Comparison of ENCODE assay signal across 25 mouse cellular contexts in genomic region chr14:17735440-17735839, GRCm38 (mm10).
A peak's percentile ranks its signal among the peaks of the same experiment; 100 is the strongest.
DNase-seq lines count a peak whose midpoint lies in the region; ATAC-seq and TF ChIP-seq lines count a peak whose summit lies in the region.
"Had no signal": no experiment of that assay in that cellular context is flagged by ENCODE, and none has a peak within 500 bp of the region (broad histone marks: within the 10 kb centered on the region; RNA-seq: fewer than 3 reads in every experiment).

No protein-coding gene starts in this region.

- TF ChIP-seq POLR2A in brain, embryonic 14.5 days (IDR thresholded peaks at IDR 0.05; ENCODE audit: borderline replicate concordance, extremely low read depth, insufficient read depth, insufficient read length, poor library complexity, severe bottlenecking) = no peak

- no peaks in the 10 kb centered on the region for H3K36me3 ChIP-seq in forebrain, embryonic 15.5 days
- H3K36me3 ChIP-seq in forebrain, embryonic 10.5 days (replicated peaks) = no peaks in the 10 kb centered on the region
- no peaks in the 10 kb centered on the region for H3K36me3 ChIP-seq in forebrain, postnatal 0 days (ENCODE audit: insufficient read depth)
- H3K36me3 ChIP-seq: embryonic facial prominence, embryonic 13.5 days; heart, embryonic 12.5 days; heart, embryonic 15.5 days; hindbrain, embryonic 10.5 days had no signal

- peak; percentile 75 for ATAC-seq in forebrain, embryonic 15.5 days (replicated peaks)
- ATAC-seq in forebrain, postnatal 0 days = peak; percentile 53
- ATAC-seq: CD4-positive, CD25-positive, alpha-beta regulatory T cell, adult 4 months; intestine, postnatal 0 days had no signal

- no peak overlapping the region for H3K4me3 ChIP-seq in forebrain, embryonic 15.5 days
- H3K4me3 ChIP-seq in forebrain, embryonic 10.5 days = no peak overlapping the region
- H3K4me3 ChIP-seq in forebrain, postnatal 0 days (ENCODE audit: low read depth, low read length) = no peak overlapping the region
- H3K4me3 ChIP-seq: embryonic facial prominence, embryonic 13.5 days; erythroblast, embryonic 14.5 days; heart, embryonic 12.5 days; heart, embryonic 15.5 days; hindbrain, embryonic 10.5 days had no signal

- H3K27ac ChIP-seq in forebrain, embryonic 15.5 days (replicated peaks) = no peak overlapping the region
- no peak overlapping the region for H3K27ac ChIP-seq in forebrain, embryonic 10.5 days
- no peak overlapping the region for H3K27ac ChIP-seq in forebrain, postnatal 0 days (ENCODE audit: low read depth, low read length)
- H3K27ac ChIP-seq: embryonic facial prominence, embryonic 13.5 days; heart, embryonic 15.5 days; hindbrain, embryonic 10.5 days; hindbrain, embryonic 14.5 days had no signal

- H3K27me3 ChIP-seq in forebrain, embryonic 15.5 days = no peaks in the 10 kb centered on the region
- H3K27me3 ChIP-seq in forebrain, embryonic 10.5 days (ENCODE audit: poor library complexity, severe bottlenecking) = no peaks in the 10 kb centered on the region
- H3K27me3 ChIP-seq in forebrain, postnatal 0 days (ENCODE audit: insufficient read depth, low read length) = no peaks in the 10 kb centered on the region
- H3K27me3 ChIP-seq: embryonic facial prominence, embryonic 13.5 days; heart, embryonic 12.5 days; heart, embryonic 15.5 days had no signal

- no peak overlapping the region for H3K9ac ChIP-seq in forebrain, embryonic 15.5 days (replicated peaks)
- no peak overlapping the region for H3K9ac ChIP-seq in forebrain, postnatal 0 days
- H3K9ac ChIP-seq: embryonic facial prominence, embryonic 13.5 days; heart, embryonic 12.5 days; heart, embryonic 15.5 days; hindbrain, embryonic 14.5 days had no signal

- no peak for DNase-seq in forebrain, embryonic 10.5 days (ENCODE audit: extremely low spot score, low spot score)
- peak; percentile 21 for DNase-seq in layer of hippocampus, adult 9-11 months
- DNase-seq in layer of hippocampus, adult 11-12 months (ENCODE audit: low spot score) = no peak
- DNase-seq in brain, embryonic 14.5 days (ENCODE audit: low read depth) = peak; percentile 55
- DNase-seq in forebrain, postnatal 0 days = no peak
- DNase-seq in spleen, postnatal 10 days (ENCODE audit: low spot score in 2 of 2) = no peak
- DNase-seq: adrenal gland, adult 2 months; adrenal gland, postnatal 14 days; cerebellum, adult 18-20 months; cerebellum, adult 9-11 months; cerebellum, postnatal 25 days; gastrocnemius, postnatal 25 days; heart, adult 18-20 months; heart, postnatal 10 days; heart, postnatal 36 days; kidney, adult 2 months had no signal

- peaks cover 4% of the 10 kb centered on the region for H3K4me1 ChIP-seq in forebrain, embryonic 15.5 days
- H3K4me1 ChIP-seq in forebrain, embryonic 10.5 days = peaks cover 26% of the 10 kb centered on the region
- H3K4me1 ChIP-seq in forebrain, postnatal 0 days (ENCODE audit: insufficient read depth) = no peaks in the 10 kb centered on the region
- H3K4me1 ChIP-seq: heart, embryonic 12.5 days; heart, embryonic 15.5 days had no signal

- no peak overlapping the region for H3K4me2 ChIP-seq in forebrain, embryonic 15.5 days (replicated peaks)
- H3K4me2 ChIP-seq in forebrain, postnatal 0 days (ENCODE audit: low read depth) = no peak overlapping the region
- H3K4me2 ChIP-seq: embryonic facial prominence, embryonic 13.5 days; heart, embryonic 12.5 days; heart, embryonic 15.5 days; hindbrain, embryonic 14.5 days had no signal

- 55% methylated on average over 6 of the region's 6 CpGs for WGBS in forebrain, embryonic 15.5 days
- WGBS in forebrain, embryonic 10.5 days = 89% methylated on average over 6 of the region's 6 CpGs
- 51% methylated on average over 6 of the region's 6 CpGs for WGBS in forebrain, postnatal 0 days

- no peaks in the 10 kb centered on the region for H3K9me3 ChIP-seq in forebrain, embryonic 15.5 days
- no peaks in the 10 kb centered on the region for H3K9me3 ChIP-seq in forebrain, embryonic 10.5 days
- no peaks in the 10 kb centered on the region for H3K9me3 ChIP-seq in forebrain, postnatal 0 days (ENCODE audit: low read length)
- H3K9me3 ChIP-seq: embryonic facial prominence, embryonic 13.5 days; heart, embryonic 12.5 days; heart, embryonic 15.5 days; hindbrain, embryonic 10.5 days had no signal

- no peak for TF ChIP-seq CTCF in brain, embryonic 14.5 days (IDR thresholded peaks at IDR 0.05; ENCODE audit: borderline replicate concordance, extremely low read depth, insufficient read depth, insufficient read length)
- no peak for TF ChIP-seq CTCF in forebrain, postnatal 0 days (IDR thresholded peaks at IDR 0.05; ENCODE audit: low read depth)

Comparison
In these comparisons a context has a peak if more than half of its experiments do, and no peak if none do; other contexts are left out.
1. DNase-seq: peak in layer of hippocampus, adult 9-11 months (single experiment) and brain, embryonic 14.5 days (single experiment); none in forebrain, embryonic 10.5 days (single experiment), layer of hippocampus, adult 11-12 months (single experiment), forebrain, postnatal 0 days (single experiment) and spleen, postnatal 10 days (0 of 2).